Mouse (Mus musculus) liver, adult 2 months (tissue): ENCODE measurements around the gene Litaf. TPM values are rescaled to one million over a fixed set of nuclear protein-coding genes. Genes with fewer than 3 reads are reported as not detected.

ENCODE experiments used
- DNase-seq: peaks from one replicate; pipeline ENCODE4 v3.0.0-alpha.2; 2011; ENCODE audit warnings: low read depth, low spot score; ENCODE audit errors: extremely low read depth
- H3K27ac ChIP-seq: fragments of 200-500 bp; replicated peaks from 2 replicates; pipeline ENCODE4 v1.5.1; 2012; ENCODE audit warnings: low read depth, mild to moderate bottlenecking, control low read depth, inconsistent platforms, low read length; ENCODE audit not compliant: insufficient read depth
- H3K27me3 ChIP-seq: fragments of 200-500 bp; 2 replicates; pipeline ENCODE4 v1.6.1; 2012; ENCODE audit warnings: mild to moderate bottlenecking, moderate library complexity, low read length, inconsistent platforms; ENCODE audit not compliant: control insufficient read depth, insufficient read depth
- H3K36me3 ChIP-seq: fragments of 200-500 bp; 2 replicates; pipeline ENCODE4 v1.6.1; 2012; ENCODE audit warnings: low read length, inconsistent platforms; ENCODE audit not compliant: control insufficient read depth, insufficient read depth
- H3K4me1 ChIP-seq: fragments of 200-500 bp; 2 replicates; pipeline ENCODE4 v1.6.1; 2011; ENCODE audit warnings: low read length; ENCODE audit not compliant: control insufficient read depth, insufficient read depth
- H3K4me3 ChIP-seq: fragments of 200-500 bp; 2 replicates; pipeline ENCODE4 v1.5.1; 2011; ENCODE audit warnings: low read depth, mild to moderate bottlenecking, control low read depth, low read length, moderate library complexity; ENCODE audit not compliant: insufficient read depth
- H3K79me2 ChIP-seq: fragments of 200-500 bp; 2 replicates; pipeline ENCODE4 v1.6.1; 2012; ENCODE audit warnings: inconsistent platforms, mild to moderate bottlenecking, low read length, moderate library complexity; ENCODE audit not compliant: control insufficient read depth, insufficient read depth
- H3K9ac ChIP-seq: fragments of 200-500 bp; 2 replicates; pipeline ENCODE4 v1.6.1; 2012; ENCODE audit warnings: low read depth, mild to moderate bottlenecking, control low read depth, inconsistent platforms, low read length
- CTCF ChIP-seq: fragments of 200-500 bp; IDR thresholded peaks from 2 replicates; pipeline ENCODE4 v1.5.1; 2011; ENCODE audit warnings: low read depth, low read length, control low read depth
- POLR2A ChIP-seq: fragments of 200-500 bp; IDR thresholded peaks from 2 replicates; pipeline ENCODE4 v1.6.1; 2011; ENCODE audit warnings: low read length, control low read depth; ENCODE audit not compliant: insufficient read depth; ENCODE audit errors: extremely low read depth
- WGBS: fragments of 180-500 bp; shearing (Covaris S2); methylation state at CpG from one replicate; pipeline ENCODE4 v1.1.7; 2018; 5-methylcytosine and 5-hydroxymethylcytosine counted together
- polyA plus RNA-seq: library from polyadenylated mRNA; depleted of rRNA; stranded (reverse); fragments of >200 nt; gene quantifications from 2 replicates; pipeline ENCODE4 v1.2.3, GENCODE M21; 2012
- total RNA-seq: library from RNA; depleted of rRNA; stranded (reverse); fragments of >200 nt; gene quantifications from 2 replicates; pipeline ENCODE4 v1.2.3, GENCODE M21; 2014

The Litaf gene
- total and polyA plus RNA-seq, 2 experiments, result 27.4 to 161 TPM

DNA sequence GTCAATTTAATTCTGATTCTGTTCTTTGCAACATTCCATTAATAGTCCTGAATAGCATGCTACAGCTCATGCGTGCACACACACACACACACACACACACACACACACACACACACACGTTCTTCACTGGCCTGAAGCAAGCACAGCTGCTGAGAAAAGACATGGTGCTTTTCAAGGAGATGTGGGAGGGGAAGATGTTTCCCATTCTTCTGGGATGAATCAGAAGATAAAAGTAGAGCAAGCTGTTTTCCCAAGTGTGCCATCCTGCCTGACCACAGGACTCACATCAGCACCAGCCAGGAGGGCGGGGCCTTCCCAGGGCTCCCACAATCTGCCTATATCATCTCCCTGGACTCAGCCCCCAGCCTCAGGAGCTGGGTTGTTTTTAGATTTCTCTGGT lies 41.1 kb downstream of the Litaf start:
- 89% methylated on average over 3 of the region's 3 CpGs for WGBS
- no peak overlapping the region for H3K27ac ChIP-seq
- H3K27me3 ChIP-seq, result no peaks in the 10 kb centered on the region
- no peak for TF ChIP-seq CTCF
- no peak for TF ChIP-seq POLR2A
- no peaks in the 10 kb centered on the region for H3K79me2 ChIP-seq
- no peak for DNase-seq
- no peak overlapping the region for H3K4me3 ChIP-seq
- no peaks in the 10 kb centered on the region for H3K4me1 ChIP-seq
- H3K36me3 ChIP-seq, result no peaks in the 10 kb centered on the region
- no peak overlapping the region for H3K9ac ChIP-seq

DNA sequence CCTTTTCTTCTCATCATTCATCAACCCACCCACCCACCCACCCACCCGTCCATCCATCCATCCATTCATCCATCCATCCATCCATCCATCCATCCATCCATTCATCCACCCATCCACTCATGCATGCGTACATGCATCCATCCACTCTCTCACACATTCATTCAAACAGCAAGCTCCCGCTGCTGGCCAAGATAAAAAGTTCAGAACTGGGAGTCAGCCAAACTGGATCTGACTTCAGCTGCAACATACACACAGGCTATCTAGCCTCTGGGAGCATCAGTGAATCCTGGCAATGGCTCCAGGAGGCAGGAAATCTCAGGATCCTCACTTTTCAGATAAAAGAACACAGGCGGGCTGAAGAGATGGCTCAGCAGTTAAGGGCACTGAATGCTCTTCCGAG lies 42.3 kb downstream of the Litaf start:
- H3K4me1 ChIP-seq, result no peaks in the 10 kb centered on the region
- TF ChIP-seq CTCF (no peak), POLR2A (no peak)
- no peak overlapping the region for H3K9ac ChIP-seq
- H3K79me2 ChIP-seq, result no peaks in the 10 kb centered on the region
- WGBS, result 79% methylated on average over 5 of the region's 5 CpGs
- no peak for DNase-seq
- no peaks in the 10 kb centered on the region for H3K36me3 ChIP-seq
- H3K27ac ChIP-seq, result no peak overlapping the region
- H3K27me3 ChIP-seq, result no peaks in the 10 kb centered on the region
- H3K4me3 ChIP-seq, result no peak overlapping the region

DNA sequence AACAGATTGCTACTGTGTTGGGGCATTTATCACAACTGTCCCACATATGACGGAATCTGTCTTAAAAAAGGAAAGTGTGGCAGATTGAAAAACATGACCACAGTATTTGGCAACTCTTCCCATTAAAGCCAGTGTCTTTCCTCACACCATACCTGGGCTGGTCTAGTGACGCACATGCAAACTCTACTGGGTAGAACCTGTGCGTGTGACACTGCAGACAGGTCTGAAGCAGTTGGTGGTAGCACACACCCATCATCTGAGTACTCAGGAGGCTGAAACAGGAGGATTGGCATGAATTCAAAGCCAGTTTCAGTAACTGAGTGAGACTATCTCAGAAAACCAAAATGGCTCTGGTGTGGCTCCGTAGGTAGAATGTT lies 43.9 kb downstream of the Litaf start:
- no peaks in the 10 kb centered on the region for H3K27me3 ChIP-seq
- H3K4me3 ChIP-seq, result no peak overlapping the region
- no peaks in the 10 kb centered on the region for H3K4me1 ChIP-seq
- no peak for DNase-seq
- H3K79me2 ChIP-seq, result no peaks in the 10 kb centered on the region
- no peak overlapping the region for H3K27ac ChIP-seq
- H3K36me3 ChIP-seq, result no peaks in the 10 kb centered on the region
- H3K9ac ChIP-seq, result no peak overlapping the region
- WGBS, result 96% methylated on average over 4 of the region's 4 CpGs
- TF ChIP-seq POLR2A, result no peak

DNA sequence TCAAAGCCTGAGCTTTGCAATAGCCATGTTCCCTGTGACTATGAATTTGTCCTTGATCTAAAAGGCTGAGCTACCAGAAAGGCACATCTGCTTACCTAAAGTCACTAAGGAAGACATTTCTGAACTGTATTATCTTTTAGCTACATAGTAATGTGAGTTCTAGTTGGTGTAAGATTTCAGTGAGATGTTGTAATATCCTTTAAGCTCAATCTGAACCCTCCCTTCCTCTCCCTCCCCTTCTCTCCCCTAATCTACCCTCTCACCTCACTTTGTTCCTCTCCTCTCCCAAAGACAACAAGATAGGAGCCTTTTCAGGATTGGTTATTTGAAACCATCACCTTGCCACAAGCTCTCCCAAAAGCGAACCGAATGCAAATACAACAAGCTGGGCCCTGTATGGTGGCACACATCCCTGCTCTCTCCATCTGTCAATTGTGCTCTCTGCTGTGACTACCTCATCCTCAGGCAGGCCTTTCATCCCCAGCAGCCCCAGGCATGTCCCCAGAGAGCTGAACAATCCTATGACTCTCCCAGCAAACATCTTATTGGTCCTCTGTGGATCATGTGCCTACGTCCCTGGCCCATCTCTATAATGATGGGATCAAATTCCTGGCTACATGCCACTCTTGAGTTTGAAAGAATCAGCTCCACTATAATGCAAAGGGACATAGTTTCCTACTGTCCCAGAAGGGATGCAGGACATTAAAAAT lies 44.4 kb downstream of the Litaf start:
- no peak for DNase-seq
- TF ChIP-seq POLR2A (no peak), CTCF (no peak)
- Histone ChIP-seq H3K27me3 (no peaks in the 10 kb centered on the region), H3K36me3 (no peaks in the 10 kb centered on the region), H3K4me3 (no peak overlapping the region), H3K79me2 (no peaks in the 10 kb centered on the region), H3K4me1 (no peaks in the 10 kb centered on the region), H3K27ac (no peak overlapping the region), H3K9ac (no peak overlapping the region)
- WGBS, result 79% methylated on average over 3 of the region's 3 CpGs

DNA sequence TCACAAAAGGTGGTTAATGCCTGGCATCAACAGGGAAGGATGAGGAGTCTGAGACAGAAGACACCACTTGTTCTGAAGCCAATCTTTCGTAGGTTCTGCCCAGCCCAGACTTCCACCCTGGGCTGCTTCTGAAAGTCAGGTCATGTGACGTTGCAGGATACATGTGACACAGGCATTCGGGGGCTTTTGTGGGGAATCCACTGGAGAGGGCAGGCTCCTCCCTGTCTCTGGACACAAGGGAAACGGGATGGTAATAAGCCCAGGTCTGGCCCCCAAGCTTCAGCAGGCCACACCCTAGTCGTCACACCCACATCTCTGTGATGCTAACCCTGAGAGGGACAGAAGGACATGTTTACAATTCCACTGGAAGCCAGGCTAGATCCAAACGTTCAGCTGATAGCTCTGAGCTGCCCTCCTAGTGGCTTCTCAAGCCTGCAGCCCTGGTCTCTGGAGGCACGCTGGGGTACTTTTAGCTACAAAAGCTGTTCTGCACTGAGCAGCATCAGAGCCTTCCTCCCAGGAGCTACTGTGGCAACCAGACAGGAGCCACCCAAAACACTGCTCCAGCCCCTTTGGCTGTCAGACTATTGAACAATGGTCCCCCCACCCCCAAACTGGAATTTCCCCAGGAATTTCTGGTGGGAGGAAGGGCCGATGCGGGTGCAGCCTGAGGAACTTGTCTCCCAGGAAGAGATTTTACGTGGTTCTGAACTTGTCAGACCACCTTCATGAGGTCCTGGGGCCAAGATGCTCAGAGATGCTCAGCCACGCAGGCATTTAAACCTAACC lies 48.0 kb downstream of the Litaf start:
- WGBS, result 63% methylated on average over 11 of the region's 11 CpGs
- Histone ChIP-seq H3K9ac (no peak overlapping the region), H3K27ac (no peak overlapping the region), H3K4me1 (no peaks in the 10 kb centered on the region), H3K27me3 (no peaks in the 10 kb centered on the region), H3K4me3 (no peak overlapping the region), H3K79me2 (no peaks in the 10 kb centered on the region), H3K36me3 (no peaks in the 10 kb centered on the region)
- TF ChIP-seq POLR2A (no peak), CTCF (no peak)
- DNase-seq, result no peak

DNA sequence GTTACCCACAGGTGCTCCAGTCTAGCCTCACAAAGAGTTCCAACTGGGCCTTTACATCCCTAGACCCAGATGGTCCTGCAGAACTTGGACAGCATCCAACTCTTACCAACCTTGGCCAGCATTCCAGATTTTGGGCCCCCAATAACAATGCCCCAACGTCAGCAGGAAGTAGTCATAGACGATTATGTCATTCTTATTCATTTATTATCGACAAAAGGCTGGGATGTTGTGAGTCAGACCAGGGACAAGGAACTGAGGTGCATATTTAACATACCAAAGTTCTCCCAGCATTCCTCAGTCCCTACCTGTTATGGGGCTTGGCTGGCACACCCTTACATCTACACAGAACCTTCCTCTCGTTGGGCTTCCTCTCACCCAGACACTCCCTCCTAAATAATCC lies 49.6 kb downstream of the Litaf start:
- no peak overlapping the region for H3K9ac ChIP-seq
- no peak for DNase-seq

More for the DNA sequence above, 49.6 kb downstream of the Litaf start:
- H3K27me3 ChIP-seq, result no peaks in the 10 kb centered on the region
- no peaks in the 10 kb centered on the region for H3K36me3 ChIP-seq
- no peak for TF ChIP-seq POLR2A
- no peak for TF ChIP-seq CTCF
- no peak overlapping the region for H3K4me3 ChIP-seq
- 85% methylated on average over 4 of the region's 4 CpGs for WGBS
- peaks cover 8% of the 10 kb centered on the region for H3K4me1 ChIP-seq
- no peaks in the 10 kb centered on the region for H3K79me2 ChIP-seq
- H3K27ac ChIP-seq, result no peak overlapping the region
